Mouse (Mus musculus) ovary, postnatal 36 days (tissue): ENCODE data around the gene Cdc20.

Experiments used
- DNase-seq: peaks from one replicate; pipeline ENCODE4 v3.0.0; 2022; ENCODE audit warnings: low spot score, mixed read lengths

Cdc20 gene

GRCm38 (mm10) chr4:118417112-118417797 lies 19.9 kb downstream of the Cdc20 start:
- DNase-seq, result no peak

- no peak for DNase-seq
Measured at GRCm38 (mm10) chr4:118416329-118416728, 20.8 kb downstream of the Cdc20 start.

GRCm38 (mm10) chr4:118415779-118416178 lies 21.4 kb downstream of the Cdc20 start:
- no peak for DNase-seq

GRCm38 (mm10) chr4:118413553-118413952 lies 23.6 kb downstream of the Cdc20 start:
- no peak for DNase-seq

- DNase-seq, result no peak
Measured at GRCm38 (mm10) chr4:118410871-118411270, 26.3 kb downstream of the Cdc20 start.

- peak; percentile 83 for DNase-seq
Measured at GRCm38 (mm10) chr4:118409142-118409900, 27.8 kb downstream of the Cdc20 start, which contains the start of the genes Szt2 and Med8. Szt2 (minus strand) TSS chr4:118409273. Med8 (plus strand) TSS chr4:118409337.

- peak; percentile 32 for DNase-seq
Measured at GRCm38 (mm10) chr4:118402701-118403100, 34.5 kb downstream of the Cdc20 start.

- peak; percentile 14 for DNase-seq
Measured at GRCm38 (mm10) chr4:118401918-118402317, 35.2 kb downstream of the Cdc20 start.

GRCm38 (mm10) chr4:118401421-118401820 lies 35.7 kb downstream of the Cdc20 start:
- DNase-seq, result no peak

GRCm38 (mm10) chr4:118398400-118398799 lies 38.8 kb downstream of the Cdc20 start:
- DNase-seq, result no peak

GRCm38 (mm10) chr4:118396433-118396832 lies 40.7 kb downstream of the Cdc20 start:
- DNase-seq, result no peak

- no peak for DNase-seq
Measured at GRCm38 (mm10) chr4:118395289-118395688, 41.9 kb downstream of the Cdc20 start.

GRCm38 (mm10) chr4:118394505-118394904 lies 42.6 kb downstream of the Cdc20 start:
- no peak for DNase-seq

GRCm38 (mm10) chr4:118390146-118390545 lies 47.0 kb downstream of the Cdc20 start:
- no peak for DNase-seq

GRCm38 (mm10) chr4:118387316-118387715 lies 49.8 kb downstream of the Cdc20 start:
- DNase-seq, result no peak

- no peak for DNase-seq
Measured at GRCm38 (mm10) chr4:118383271-118383670, 53.9 kb downstream of the Cdc20 start.
